Mouse (Mus musculus): ENCODE results near the gene Plcl2. TPM values are rescaled to one million over a fixed set of nuclear protein-coding genes. Genes with fewer than 3 reads are reported as not detected.
"Not testable (repeated sequence)": the region's sequence is repeated elsewhere in the genome, so short reads cannot be mapped to it uniquely, and the experiment has no call there.

The Plcl2 gene
- polyA plus RNA-seq, 1 experiment from 2014 or later = 10.4 TPM

GRCm38 (mm10) chr17:50544860-50545259 is 35.7 kb downstream of the Plcl2 start:
- Histone ChIP-seq H3K27ac (ENCODE audit: low read depth, low read length) (no peak overlapping the region), H3K9ac (ENCODE audit: low read length) (no peak overlapping the region), H3K27me3 (replicated peaks; ENCODE audit: control insufficient read depth, insufficient read depth, low read length) (no peaks in the 10 kb centered on the region), H3K36me3 (ENCODE audit: control insufficient read depth, insufficient read depth, low read length) (no peaks in the 10 kb centered on the region), H3K4me2 (ENCODE audit: low read length) (no peak overlapping the region), H3K4me3 (ENCODE audit: low read depth, low read length) (no peak overlapping the region), H3K4me1 (ENCODE audit: control insufficient read depth, insufficient read depth, low read length) (no peaks in the 10 kb centered on the region), H3K9me3 (replicated peaks; ENCODE audit: control insufficient read depth, low read length) (0 out of 2 replicates have a peak, but pooled peaks cover 5% of the 10 kb centered on the region)
- ATAC-seq (no peak), DNase-seq (ENCODE audit: low spot score) (no peak)
- WGBS = 96% methylated on average over 1 of the region's 1 CpGs

- 85% methylated on average over 6 of the region's 6 CpGs for WGBS
- no peak overlapping the region for H3K9ac ChIP-seq (ENCODE audit: low read length)
These were observed 36.1 kb downstream of the Plcl2 start for GRCm38 (mm10) chr17:50545274-50545673.

GRCm38 (mm10) chr17:50552130-50552529 is 42.9 kb downstream of the Plcl2 start:
- H3K9ac ChIP-seq (ENCODE audit: low read length) = no peak overlapping the region
- H3K9me3 ChIP-seq (replicated peaks; ENCODE audit: control insufficient read depth, low read length) = no peaks in the 10 kb centered on the region
- no peak overlapping the region for H3K4me2 ChIP-seq (ENCODE audit: low read length)
- no peak overlapping the region for H3K4me3 ChIP-seq (ENCODE audit: low read depth, low read length)
- ATAC-seq = no peak
- no peaks in the 10 kb centered on the region for H3K27me3 ChIP-seq (replicated peaks; ENCODE audit: control insufficient read depth, insufficient read depth, low read length)
- H3K27ac ChIP-seq (ENCODE audit: low read depth, low read length) = no peak overlapping the region
- H3K4me1 ChIP-seq (ENCODE audit: control insufficient read depth, insufficient read depth, low read length) = no peaks in the 10 kb centered on the region
- H3K36me3 ChIP-seq (ENCODE audit: control insufficient read depth, insufficient read depth, low read length) = no peaks in the 10 kb centered on the region
- no peak for DNase-seq (ENCODE audit: low spot score)
- 90% methylated on average over 2 of the region's 2 CpGs for WGBS

More at GRCm38 (mm10) chr17:50545274-50545673, 36.1 kb downstream of the Plcl2 start:
- H3K27ac ChIP-seq (ENCODE audit: low read depth, low read length) = no peak overlapping the region
- H3K27me3 ChIP-seq (replicated peaks; ENCODE audit: control insufficient read depth, insufficient read depth, low read length) = no peaks in the 10 kb centered on the region
- H3K9me3 ChIP-seq (replicated peaks; ENCODE audit: control insufficient read depth, low read length) = 0 out of 2 replicates have a peak, but pooled peaks cover 5% of the 10 kb centered on the region
- DNase-seq (ENCODE audit: low spot score) (no peak), ATAC-seq (no peak)
- H3K4me3 ChIP-seq (ENCODE audit: low read depth, low read length) = no peak overlapping the region
- H3K4me1 ChIP-seq (ENCODE audit: control insufficient read depth, insufficient read depth, low read length) = no peaks in the 10 kb centered on the region
- H3K4me2 ChIP-seq (ENCODE audit: low read length) = no peak overlapping the region
- no peaks in the 10 kb centered on the region for H3K36me3 ChIP-seq (ENCODE audit: control insufficient read depth, insufficient read depth, low read length)

- peak; percentile 38 for DNase-seq (ENCODE audit: low spot score)
- no peaks in the 10 kb centered on the region for H3K27me3 ChIP-seq (replicated peaks; ENCODE audit: control insufficient read depth, insufficient read depth, low read length)
- no peaks in the 10 kb centered on the region for H3K9me3 ChIP-seq (replicated peaks; ENCODE audit: control insufficient read depth, low read length)
- no peak overlapping the region for H3K9ac ChIP-seq (ENCODE audit: low read length)
- 83% methylated on average over 12 of the region's 12 CpGs for WGBS
- H3K4me1 ChIP-seq (ENCODE audit: control insufficient read depth, insufficient read depth, low read length) = no peaks in the 10 kb centered on the region
- H3K36me3 ChIP-seq (ENCODE audit: control insufficient read depth, insufficient read depth, low read length) = no peaks in the 10 kb centered on the region
- no peak overlapping the region for H3K4me3 ChIP-seq (ENCODE audit: low read depth, low read length)
- no peak for ATAC-seq
- H3K4me2 ChIP-seq (ENCODE audit: low read length) = no peak overlapping the region
- no peak overlapping the region for H3K27ac ChIP-seq (ENCODE audit: low read depth, low read length)
These were observed 48.5 kb downstream of the Plcl2 start for GRCm38 (mm10) chr17:50557566-50558238.

- DNase-seq (ENCODE audit: low spot score) (no peak), ATAC-seq (no peak)
- no peaks in the 10 kb centered on the region for H3K36me3 ChIP-seq (ENCODE audit: control insufficient read depth, insufficient read depth, low read length)
- H3K9me3 ChIP-seq (replicated peaks; ENCODE audit: control insufficient read depth, low read length) = no peaks in the 10 kb centered on the region
- H3K4me2 ChIP-seq (ENCODE audit: low read length) = no peak overlapping the region
- no peak overlapping the region for H3K27ac ChIP-seq (ENCODE audit: low read depth, low read length)
- H3K27me3 ChIP-seq (replicated peaks; ENCODE audit: control insufficient read depth, insufficient read depth, low read length) = no peaks in the 10 kb centered on the region
- H3K9ac ChIP-seq (ENCODE audit: low read length) = no peak overlapping the region
- WGBS = 87% methylated on average over 4 of the region's 4 CpGs
- no peak overlapping the region for H3K4me3 ChIP-seq (ENCODE audit: low read depth, low read length)
- no peaks in the 10 kb centered on the region for H3K4me1 ChIP-seq (ENCODE audit: control insufficient read depth, insufficient read depth, low read length)
These were observed 49.0 kb downstream of the Plcl2 start for GRCm38 (mm10) chr17:50558239-50558625.

GRCm38 (mm10) chr17:50565376-50566123 is 56.3 kb downstream of the Plcl2 start:
- H3K36me3 ChIP-seq (ENCODE audit: control insufficient read depth, insufficient read depth, low read length) = no peaks in the 10 kb centered on the region
- WGBS = 30% methylated on average over 8 of the region's 8 CpGs
- H3K9me3 ChIP-seq (replicated peaks; ENCODE audit: control insufficient read depth, low read length) = no peaks in the 10 kb centered on the region
- H3K4me2 ChIP-seq (ENCODE audit: low read length) = no peak overlapping the region
- H3K27me3 ChIP-seq (replicated peaks; ENCODE audit: control insufficient read depth, insufficient read depth, low read length) = no peaks in the 10 kb centered on the region
- DNase-seq (ENCODE audit: low spot score) (peak; percentile 38), ATAC-seq (no peak)
- H3K4me1 ChIP-seq (ENCODE audit: control insufficient read depth, insufficient read depth, low read length) = peaks cover 2% of the 10 kb centered on the region; the same call in 1 of the 2 replicates
- no peak overlapping the region for H3K27ac ChIP-seq (ENCODE audit: low read depth, low read length)
- no peak overlapping the region for H3K9ac ChIP-seq (ENCODE audit: low read length)
- H3K4me3 ChIP-seq (ENCODE audit: low read depth, low read length) = no peak overlapping the region

GRCm38 (mm10) chr17:50568846-50569245 is 59.6 kb downstream of the Plcl2 start:
- no peak for DNase-seq (ENCODE audit: low spot score)
- no peaks in the 10 kb centered on the region for H3K27me3 ChIP-seq (replicated peaks; ENCODE audit: control insufficient read depth, insufficient read depth, low read length)
- no peak overlapping the region for H3K9ac ChIP-seq (ENCODE audit: low read length)
- no peak for ATAC-seq
- H3K36me3 ChIP-seq (ENCODE audit: control insufficient read depth, insufficient read depth, low read length) = no peaks in the 10 kb centered on the region
- no peak overlapping the region for H3K27ac ChIP-seq (ENCODE audit: low read depth, low read length)
- WGBS = 96% methylated on average over 2 of the region's 2 CpGs
- H3K4me3 ChIP-seq (ENCODE audit: low read depth, low read length) = no peak overlapping the region
- peaks cover 2% of the 10 kb centered on the region; the same call in 1 of the 2 replicates for H3K4me1 ChIP-seq (ENCODE audit: control insufficient read depth, insufficient read depth, low read length)
- H3K9me3 ChIP-seq (replicated peaks; ENCODE audit: control insufficient read depth, low read length) = no peaks in the 10 kb centered on the region
- no peak overlapping the region for H3K4me2 ChIP-seq (ENCODE audit: low read length)

GRCm38 (mm10) chr17:50570228-50570627 is 61.0 kb downstream of the Plcl2 start:
- WGBS = 92% methylated on average over 5 of the region's 5 CpGs
- not testable (repeated sequence) for H3K27me3 ChIP-seq (replicated peaks; ENCODE audit: control insufficient read depth, insufficient read depth, low read length); H3K4me2 ChIP-seq (ENCODE audit: low read length); H3K36me3 ChIP-seq (ENCODE audit: control insufficient read depth, insufficient read depth, low read length); H3K27ac ChIP-seq (ENCODE audit: low read depth, low read length); ATAC-seq; H3K9ac ChIP-seq (ENCODE audit: low read length); H3K4me1 ChIP-seq (ENCODE audit: control insufficient read depth, insufficient read depth, low read length); DNase-seq (ENCODE audit: low spot score); H3K9me3 ChIP-seq (replicated peaks; ENCODE audit: control insufficient read depth, low read length); H3K4me3 ChIP-seq (ENCODE audit: low read depth, low read length)
